Mouse (Mus musculus): ENCODE results near the gene Bdh1. TPM values are rescaled to one million over a fixed set of nuclear protein-coding genes. Genes with fewer than 3 reads are reported as not detected.

Bdh1 gene
- total and polyA plus RNA-seq, 2 experiments from 2014 or later: 4.2 to 9.5 TPM

- Histone ChIP-seq H3K4me3 (ENCODE audit: low read depth, low read length) (no peak overlapping the region), H3K36me3 (replicated peaks; ENCODE audit: control insufficient read depth, insufficient read depth, low read length) (no peaks in the 10 kb centered on the region), H3K27ac (ENCODE audit: low read depth) (no peak overlapping the region), H3K4me1 (ENCODE audit: control insufficient read depth, insufficient read depth) (no peaks in the 10 kb centered on the region), H3K4me2 (ENCODE audit: low read depth, low read length) (no peak overlapping the region), H3K27me3 (ENCODE audit: control insufficient read depth, insufficient read depth, low read length) (no peaks in the 10 kb centered on the region), H3K9me3 (replicated peaks; ENCODE audit: control insufficient read depth, low read length) (no peaks in the 10 kb centered on the region), H3K9ac (replicated peaks; ENCODE audit: low read depth, low read length) (no peak overlapping the region)
- TF ChIP-seq CTCF (IDR thresholded peaks at IDR 0.05; ENCODE audit: low read depth): no peak
- no peak for TF ChIP-seq EP300 (IDR thresholded peaks at IDR 0.05; ENCODE audit: low read depth)
- WGBS: 72% methylated on average over 14 of the region's 14 CpGs
- no peak for DNase-seq (ENCODE audit: low spot score)
- no peak for ATAC-seq (ENCODE audit: insufficient read depth, low read depth)
These were observed 79.1 kb downstream of the Bdh1 start for GRCm38 (mm10) chr16:31500969-31501750.

- H3K36me3 ChIP-seq (replicated peaks; ENCODE audit: control insufficient read depth, insufficient read depth, low read length): no peaks in the 10 kb centered on the region
- no peak for ATAC-seq (ENCODE audit: insufficient read depth, low read depth)
- no peaks in the 10 kb centered on the region for H3K9me3 ChIP-seq (replicated peaks; ENCODE audit: control insufficient read depth, low read length)
- H3K27ac ChIP-seq (ENCODE audit: low read depth): no peak overlapping the region
- no peak for DNase-seq (ENCODE audit: low spot score)
- H3K4me3 ChIP-seq (ENCODE audit: low read depth, low read length): no peak overlapping the region
- TF ChIP-seq CTCF (IDR thresholded peaks at IDR 0.05; ENCODE audit: low read depth) (no peak), EP300 (IDR thresholded peaks at IDR 0.05; ENCODE audit: low read depth) (no peak)
- H3K4me1 ChIP-seq (ENCODE audit: control insufficient read depth, insufficient read depth): no peaks in the 10 kb centered on the region
- no peaks in the 10 kb centered on the region for H3K27me3 ChIP-seq (ENCODE audit: control insufficient read depth, insufficient read depth, low read length)
- WGBS: 83% methylated on average over 14 of the region's 14 CpGs
- no peak overlapping the region for H3K9ac ChIP-seq (replicated peaks; ENCODE audit: low read depth, low read length)
- H3K4me2 ChIP-seq (ENCODE audit: low read depth, low read length): no peak overlapping the region
These were observed 79.8 kb downstream of the Bdh1 start for GRCm38 (mm10) chr16:31501751-31502365.

GRCm38 (mm10) chr16:31506665-31507456 is 84.8 kb downstream of the Bdh1 start:
- H3K36me3 ChIP-seq (replicated peaks; ENCODE audit: control insufficient read depth, insufficient read depth, low read length): no peaks in the 10 kb centered on the region
- no peak overlapping the region for H3K4me3 ChIP-seq (ENCODE audit: low read depth, low read length)
- H3K4me2 ChIP-seq (ENCODE audit: low read depth, low read length): no peak overlapping the region
- H3K9ac ChIP-seq (replicated peaks; ENCODE audit: low read depth, low read length): no peak overlapping the region
- H3K27ac ChIP-seq (ENCODE audit: low read depth): no peak overlapping the region
- DNase-seq (ENCODE audit: low spot score): no peak
- TF ChIP-seq CTCF (IDR thresholded peaks at IDR 0.05; ENCODE audit: low read depth) (no peak), EP300 (IDR thresholded peaks at IDR 0.05; ENCODE audit: low read depth) (no peak)
- H3K27me3 ChIP-seq (ENCODE audit: control insufficient read depth, insufficient read depth, low read length): no peaks in the 10 kb centered on the region
- H3K9me3 ChIP-seq (replicated peaks; ENCODE audit: control insufficient read depth, low read length): no peaks in the 10 kb centered on the region
- no peak for ATAC-seq (ENCODE audit: insufficient read depth, low read depth)
- 48% methylated on average over 10 of the region's 10 CpGs for WGBS
- peaks cover 13% of the 10 kb centered on the region for H3K4me1 ChIP-seq (ENCODE audit: control insufficient read depth, insufficient read depth)

- no peak for TF ChIP-seq CTCF (IDR thresholded peaks at IDR 0.05; ENCODE audit: low read depth)
- no peak for TF ChIP-seq EP300 (IDR thresholded peaks at IDR 0.05; ENCODE audit: low read depth)
- Histone ChIP-seq H3K4me2 (ENCODE audit: low read depth, low read length) (no peak overlapping the region), H3K9me3 (replicated peaks; ENCODE audit: control insufficient read depth, low read length) (no peaks in the 10 kb centered on the region), H3K27me3 (ENCODE audit: control insufficient read depth, insufficient read depth, low read length) (no peaks in the 10 kb centered on the region), H3K4me1 (ENCODE audit: control insufficient read depth, insufficient read depth) (peaks cover 13% of the 10 kb centered on the region), H3K9ac (replicated peaks; ENCODE audit: low read depth, low read length) (no peak overlapping the region), H3K36me3 (replicated peaks; ENCODE audit: control insufficient read depth, insufficient read depth, low read length) (no peaks in the 10 kb centered on the region), H3K27ac (ENCODE audit: low read depth) (no peak overlapping the region), H3K4me3 (ENCODE audit: low read depth, low read length) (no peak overlapping the region)
- 42% methylated on average over 6 of the region's 6 CpGs for WGBS
- no peak for DNase-seq (ENCODE audit: low spot score)
- no peak for ATAC-seq (ENCODE audit: insufficient read depth, low read depth)
These were observed 85.3 kb downstream of the Bdh1 start for GRCm38 (mm10) chr16:31507457-31507755.

GRCm38 (mm10) chr16:31507794-31508526 is 85.9 kb downstream of the Bdh1 start:
- Histone ChIP-seq H3K36me3 (replicated peaks; ENCODE audit: control insufficient read depth, insufficient read depth, low read length) (no peaks in the 10 kb centered on the region), H3K27ac (ENCODE audit: low read depth) (no peak overlapping the region), H3K9me3 (replicated peaks; ENCODE audit: control insufficient read depth, low read length) (no peaks in the 10 kb centered on the region), H3K9ac (replicated peaks; ENCODE audit: low read depth, low read length) (no peak overlapping the region), H3K4me1 (ENCODE audit: control insufficient read depth, insufficient read depth) (peaks cover 13% of the 10 kb centered on the region), H3K4me3 (ENCODE audit: low read depth, low read length) (no peak overlapping the region), H3K4me2 (ENCODE audit: low read depth, low read length) (no peak overlapping the region), H3K27me3 (ENCODE audit: control insufficient read depth, insufficient read depth, low read length) (no peaks in the 10 kb centered on the region)
- no peak for ATAC-seq (ENCODE audit: insufficient read depth, low read depth)
- no peak for DNase-seq (ENCODE audit: low spot score)
- WGBS: 51% methylated on average over 14 of the region's 14 CpGs
- no peak for TF ChIP-seq CTCF (IDR thresholded peaks at IDR 0.05; ENCODE audit: low read depth)

Other genes with a start within 250 kb of the Bdh1 start
- gene Acap2, start 221.0 kb upstream of the Bdh1 start, total RNA-seq (2014; rRNA removed; ENCODE audit: low replicate concordance): 12.8 and 13.2 TPM in 2 replicates
- 7.0 and 7.1 TPM in 2 replicates for gene Acap2, start 221.0 kb upstream of the Bdh1 start, polyA plus RNA-seq (2015; fragmentation: Nextera tagmentation; extraction: Ambion mirVana)
- gene Ppp1r2, start 147.0 kb upstream of the Bdh1 start, total RNA-seq (2014; rRNA removed; ENCODE audit: low replicate concordance): 83.5 and 87.1 TPM in 2 replicates
- gene Ppp1r2, start 147.0 kb upstream of the Bdh1 start, polyA plus RNA-seq (2015; fragmentation: Nextera tagmentation; extraction: Ambion mirVana): 114 and 125 TPM in 2 replicates
- not detected in 2 replicates for gene Apod, start 107.5 kb upstream of the Bdh1 start, total RNA-seq (2014; rRNA removed; ENCODE audit: low replicate concordance)
- 0.51 and 0.75 TPM in 2 replicates for gene Apod, start 107.5 kb upstream of the Bdh1 start, polyA plus RNA-seq (2015; fragmentation: Nextera tagmentation; extraction: Ambion mirVana)
- 17.9 and 30.6 TPM in 2 replicates for gene Dlg1, start 241.2 kb downstream of the Bdh1 start, total RNA-seq (2014; rRNA removed; ENCODE audit: low replicate concordance)
- gene Dlg1, start 241.2 kb downstream of the Bdh1 start, polyA plus RNA-seq (2015; fragmentation: Nextera tagmentation; extraction: Ambion mirVana): 7.5 and 8.2 TPM in 2 replicates

Data from heart, postnatal 0 days (tissue).